Mouse (Mus musculus): ENCODE measurements at regions not wholly inside any gene's neighbourhood (a gene's known extent, or its start where the extent isn't known, plus 50 kb on each side); places are given as distances from the start of the nearest gene placed in this dataset.

DNA sequence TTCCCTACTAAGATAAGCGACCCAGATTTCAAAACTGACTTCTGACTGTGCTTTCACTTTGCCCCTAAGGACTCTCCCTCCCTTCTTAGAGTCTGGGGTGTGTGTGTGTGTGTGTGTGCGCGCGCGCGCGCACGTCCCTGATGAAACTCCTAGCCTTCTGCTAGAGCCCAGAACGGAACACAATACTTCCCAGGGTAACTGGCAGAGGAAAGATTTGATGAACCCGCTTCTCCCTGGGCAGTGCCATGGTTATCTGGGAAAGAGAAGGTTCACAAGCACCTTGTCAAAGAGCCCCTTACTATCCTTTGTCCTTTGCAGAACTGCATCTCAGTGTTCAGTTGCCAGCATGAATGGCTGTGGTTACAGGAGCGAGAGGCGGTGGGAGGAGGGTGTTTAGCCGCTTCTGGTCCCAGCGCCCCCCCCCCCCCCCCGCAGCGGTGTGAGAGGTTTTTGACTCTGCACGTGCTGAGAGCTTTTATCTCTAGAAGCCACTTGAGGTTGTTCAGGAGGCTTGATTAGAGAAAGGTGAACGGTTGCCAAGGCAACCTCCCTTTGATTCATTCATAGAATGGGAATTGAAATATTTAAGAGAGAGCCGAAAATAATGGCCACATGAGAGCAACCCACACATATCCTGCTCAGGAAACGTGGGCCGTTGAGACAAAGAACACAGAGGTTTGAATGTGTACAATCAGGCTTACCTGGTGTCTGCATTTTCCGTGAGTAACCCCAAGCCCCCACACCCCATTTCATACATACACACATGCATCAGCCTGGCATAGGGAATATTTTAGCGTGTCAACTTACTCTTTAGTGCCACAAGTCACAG lies 286.3 kb upstream of the Gm10131 start:
- H3K9me3 ChIP-seq (replicated peaks) = no peaks in the 10 kb centered on the region
- peak overlapping the region; percentile 24 for H3K4me2 ChIP-seq
- ATAC-seq = no peak
- no peak overlapping the region for H3K27ac ChIP-seq
- no peaks in the 10 kb centered on the region for H3K36me3 ChIP-seq
- 35% methylated on average over 23 of the region's 23 CpGs for WGBS (ENCODE audit: insufficient replicate concordance)
- H3K27me3 ChIP-seq (replicated peaks) = no peaks in the 10 kb centered on the region
- H3K4me1 ChIP-seq = 0 out of 2 replicates have a peak, but pooled peaks cover 4% of the 10 kb centered on the region
- no peak overlapping the region for H3K4me3 ChIP-seq
- no peak overlapping the region for H3K9ac ChIP-seq

DNA sequence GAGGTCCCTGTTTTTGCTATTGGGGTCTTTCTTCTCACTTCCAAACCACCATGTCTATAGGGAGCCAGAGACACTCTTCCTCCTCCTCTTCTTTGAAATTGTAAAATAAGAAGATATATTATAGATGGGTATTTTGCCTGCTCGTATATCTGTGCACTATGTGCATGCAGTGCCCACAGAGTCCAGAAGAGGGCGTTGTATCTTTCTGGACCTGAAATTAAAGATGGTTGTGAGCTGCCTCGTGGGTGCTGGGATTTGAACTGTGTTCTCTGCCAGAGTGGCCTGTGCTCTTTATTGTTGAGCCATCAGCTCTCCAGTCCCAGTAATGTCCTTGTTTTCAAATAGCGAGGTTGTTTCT lies 285.7 kb upstream of the Gm10131 start:
- no peak for ATAC-seq
- Histone ChIP-seq H3K27me3 (replicated peaks) (no peaks in the 10 kb centered on the region), H3K4me3 (no peak overlapping the region), H3K4me2 (peak overlapping the region; percentile 24), H3K4me1 (0 out of 2 replicates have a peak, but pooled peaks cover 4% of the 10 kb centered on the region), H3K9ac (no peak overlapping the region), H3K27ac (no peak overlapping the region), H3K9me3 (replicated peaks) (no peaks in the 10 kb centered on the region), H3K36me3 (no peaks in the 10 kb centered on the region)
- WGBS (ENCODE audit: insufficient replicate concordance) = 33% methylated on average over 4 of the region's 4 CpGs

DNA sequence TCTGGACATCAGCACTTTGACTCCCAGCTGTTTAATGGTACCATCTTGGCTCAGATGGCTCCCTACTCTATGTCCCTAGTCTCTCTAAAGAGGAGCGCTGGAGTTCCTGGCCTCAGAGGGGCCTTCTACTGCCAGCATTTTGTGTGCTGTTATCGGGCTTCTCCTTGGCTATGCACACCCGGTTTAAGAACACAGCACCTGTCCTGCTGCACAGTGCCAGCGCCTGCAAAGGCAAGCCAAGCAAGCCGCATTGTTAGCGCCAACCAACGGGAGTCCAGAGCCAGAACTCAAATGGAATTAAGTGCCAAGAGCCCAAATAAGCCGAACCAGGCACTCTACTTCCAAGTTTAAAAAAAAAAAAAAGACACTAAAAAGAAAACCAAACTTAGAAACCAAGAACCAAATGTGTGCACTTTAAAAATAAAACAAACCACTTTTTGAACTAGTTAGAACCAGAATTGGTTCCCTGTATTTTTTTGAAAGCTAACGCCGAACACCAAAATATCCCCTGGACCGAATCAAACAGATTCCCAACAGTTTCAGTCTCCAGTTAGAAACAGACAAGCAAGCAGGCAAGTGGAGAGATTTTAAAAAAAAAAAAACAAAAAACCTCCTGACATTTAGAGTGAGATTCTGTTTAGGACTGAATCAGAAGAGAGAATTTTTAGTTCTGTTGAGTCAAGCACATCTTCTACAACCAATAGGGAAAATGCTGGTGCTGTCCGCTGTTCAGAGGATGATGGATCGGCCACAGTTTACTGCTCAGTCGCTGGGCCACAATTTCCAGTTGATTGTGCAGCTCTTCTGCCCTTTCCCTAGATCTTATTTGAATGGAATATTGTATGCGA lies 281.7 kb upstream of the Gm10131 start:
- Histone ChIP-seq H3K27ac (no peak overlapping the region), H3K4me2 (no peak overlapping the region)
- 72% methylated on average over 15 of the region's 15 CpGs for WGBS (ENCODE audit: insufficient replicate concordance)

DNA sequence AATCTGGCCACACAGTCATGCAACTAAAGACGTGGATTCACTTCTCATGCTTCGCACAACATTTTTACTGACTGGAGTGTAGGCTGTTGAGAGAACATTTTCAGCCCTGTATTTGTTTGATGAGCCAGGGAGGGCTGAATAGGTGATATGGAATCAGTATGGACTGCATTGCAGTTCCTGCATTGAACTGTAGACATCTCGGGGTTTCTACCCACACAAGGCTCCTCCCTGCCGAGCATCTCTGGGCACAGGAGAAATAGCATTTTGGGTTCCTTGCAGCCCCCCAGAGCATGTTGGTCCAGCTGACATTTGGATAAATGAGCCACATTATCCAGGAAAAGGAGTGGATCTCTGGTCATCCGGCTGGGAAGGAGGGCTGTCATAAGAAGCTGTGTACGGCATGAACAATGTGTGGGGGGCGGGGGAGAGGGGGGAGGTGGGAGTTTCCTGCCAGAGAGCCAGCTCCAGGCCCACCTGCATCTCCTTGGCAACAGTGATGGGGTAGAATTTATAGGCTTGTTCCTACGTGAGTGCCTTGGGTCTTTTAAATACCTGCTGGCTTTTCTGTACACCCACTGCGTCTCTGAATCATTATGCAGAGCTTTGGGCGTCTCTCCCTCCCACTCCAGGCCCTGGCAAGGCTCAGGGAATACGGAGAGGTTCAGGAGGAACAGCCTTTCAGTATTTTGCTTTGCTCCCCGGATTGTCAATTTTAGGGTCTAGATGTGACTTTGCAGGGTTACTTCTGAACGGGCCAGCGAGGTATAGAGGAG lies 280.9 kb upstream of the Gm10131 start:
- Histone ChIP-seq H3K4me3 (no peak overlapping the region), H3K27ac (no peak overlapping the region), H3K9ac (no peak overlapping the region), H3K9me3 (replicated peaks) (no peaks in the 10 kb centered on the region), H3K36me3 (no peaks in the 10 kb centered on the region), H3K27me3 (replicated peaks) (no peaks in the 10 kb centered on the region), H3K4me2 (no peak overlapping the region), H3K4me1 (0 out of 2 replicates have a peak, but pooled peaks cover under 1% of the 10 kb centered on the region)
- no peak for ATAC-seq
- 70% methylated on average over 14 of the region's 14 CpGs for WGBS (ENCODE audit: insufficient replicate concordance)

More for the DNA sequence above, 281.7 kb upstream of the Gm10131 start:
- Histone ChIP-seq H3K27me3 (replicated peaks) (no peaks in the 10 kb centered on the region), H3K4me3 (no peak overlapping the region), H3K4me1 (0 out of 2 replicates have a peak, but pooled peaks cover 4% of the 10 kb centered on the region), H3K9me3 (replicated peaks) (no peaks in the 10 kb centered on the region), H3K36me3 (no peaks in the 10 kb centered on the region), H3K9ac (no peak overlapping the region)
- ATAC-seq = no peak

DNA sequence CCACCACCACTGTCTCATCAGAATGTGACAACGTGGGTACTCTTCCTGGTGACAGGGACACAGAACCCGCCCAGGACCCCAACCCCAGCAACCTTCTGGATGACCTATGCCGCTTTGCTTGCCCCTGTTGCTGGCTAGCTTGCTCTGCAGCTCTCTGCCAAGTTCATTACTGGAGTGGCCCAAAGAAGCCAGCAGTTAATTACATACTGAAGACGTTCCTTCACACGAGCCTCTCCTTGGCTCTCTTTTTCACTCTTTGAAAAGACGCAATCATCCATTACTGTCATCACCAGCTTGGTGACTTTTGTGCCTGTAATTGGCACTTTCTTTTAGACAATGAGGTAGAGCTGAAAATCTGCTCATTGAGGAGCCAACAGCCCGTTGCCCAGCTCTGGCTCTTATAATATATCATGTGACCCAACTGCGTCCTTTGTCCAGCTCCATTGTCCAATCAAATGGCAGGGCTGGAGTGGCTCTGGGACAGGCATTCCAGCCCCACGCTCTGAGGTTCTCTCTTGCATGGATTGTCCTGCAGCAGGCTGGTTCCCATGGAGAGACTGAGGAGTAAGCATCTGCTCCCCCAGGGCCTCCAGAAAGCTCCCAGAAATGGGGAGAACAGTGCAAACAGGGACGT lies 274.4 kb upstream of the Gm10131 start:
- WGBS (ENCODE audit: insufficient replicate concordance) = 69% methylated on average over 10 of the region's 10 CpGs
- Histone ChIP-seq H3K4me1 (no peaks in the 10 kb centered on the region), H3K4me3 (no peak overlapping the region), H3K9ac (no peak overlapping the region), H3K9me3 (replicated peaks) (no peaks in the 10 kb centered on the region), H3K4me2 (no peak overlapping the region), H3K27me3 (replicated peaks) (no peaks in the 10 kb centered on the region), H3K27ac (no peak overlapping the region), H3K36me3 (no peaks in the 10 kb centered on the region)
- no peak for ATAC-seq

DNA sequence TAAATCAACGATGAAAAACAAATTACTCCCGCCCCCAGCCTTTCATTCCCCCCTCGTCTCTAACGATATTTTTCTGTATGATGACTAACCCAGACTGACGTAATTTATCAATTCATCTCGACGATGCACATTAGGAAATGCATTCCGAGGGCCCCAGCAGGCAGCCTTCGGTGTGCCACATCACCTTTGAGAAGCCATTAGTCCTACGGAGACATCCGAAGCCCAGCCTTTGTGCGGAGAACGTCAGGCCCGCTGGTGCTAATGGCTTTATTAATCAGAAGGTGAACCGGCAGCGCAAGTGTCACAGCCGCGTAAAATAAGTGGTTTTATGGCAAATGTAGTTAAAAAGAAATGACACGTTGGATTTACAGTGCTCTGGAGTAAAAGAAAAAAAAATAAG lies 269.1 kb upstream of the Gm10131 start:
- WGBS (ENCODE audit: insufficient replicate concordance) = 75% methylated on average over 19 of the region's 19 CpGs
- H3K4me2 ChIP-seq = no peak overlapping the region
- no peaks in the 10 kb centered on the region for H3K9me3 ChIP-seq (replicated peaks)
- H3K27ac ChIP-seq = no peak overlapping the region
- no peak overlapping the region for H3K4me3 ChIP-seq
- H3K9ac ChIP-seq = no peak overlapping the region
- no peaks in the 10 kb centered on the region for H3K4me1 ChIP-seq
- H3K27me3 ChIP-seq (replicated peaks) = no peaks in the 10 kb centered on the region
- no peak for ATAC-seq
- no peaks in the 10 kb centered on the region for H3K36me3 ChIP-seq

DNA sequence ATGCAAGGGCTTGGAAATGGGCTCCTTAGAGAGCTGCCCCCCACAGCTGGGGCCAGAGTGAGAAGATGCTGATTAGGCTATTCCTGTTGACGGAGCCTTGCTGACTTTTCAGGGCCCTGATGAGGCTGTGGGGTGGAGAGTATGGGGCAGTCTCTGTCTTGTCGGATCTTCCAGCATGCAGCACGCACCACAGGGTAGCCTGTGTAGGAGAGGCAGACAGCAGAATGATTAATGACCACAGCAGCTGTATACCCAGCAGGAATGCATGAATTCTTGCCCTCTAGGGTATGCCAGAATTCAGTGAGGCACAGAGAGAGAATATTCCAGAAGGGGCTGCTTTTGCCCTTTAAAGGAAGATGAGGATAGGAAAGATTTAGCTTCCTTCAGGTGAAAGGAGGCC lies 265.6 kb upstream of the Gm10131 start:
- no peak for ATAC-seq
- H3K27ac ChIP-seq = no peak overlapping the region
- H3K4me3 ChIP-seq = no peak overlapping the region
- H3K9ac ChIP-seq = no peak overlapping the region
- H3K36me3 ChIP-seq = no peaks in the 10 kb centered on the region
- 30% methylated on average over 3 of the region's 3 CpGs for WGBS (ENCODE audit: insufficient replicate concordance)
- H3K4me2 ChIP-seq = no peak overlapping the region
- no peaks in the 10 kb centered on the region for H3K4me1 ChIP-seq
- H3K27me3 ChIP-seq (replicated peaks) = no peaks in the 10 kb centered on the region
- H3K9me3 ChIP-seq (replicated peaks) = no peaks in the 10 kb centered on the region

DNA sequence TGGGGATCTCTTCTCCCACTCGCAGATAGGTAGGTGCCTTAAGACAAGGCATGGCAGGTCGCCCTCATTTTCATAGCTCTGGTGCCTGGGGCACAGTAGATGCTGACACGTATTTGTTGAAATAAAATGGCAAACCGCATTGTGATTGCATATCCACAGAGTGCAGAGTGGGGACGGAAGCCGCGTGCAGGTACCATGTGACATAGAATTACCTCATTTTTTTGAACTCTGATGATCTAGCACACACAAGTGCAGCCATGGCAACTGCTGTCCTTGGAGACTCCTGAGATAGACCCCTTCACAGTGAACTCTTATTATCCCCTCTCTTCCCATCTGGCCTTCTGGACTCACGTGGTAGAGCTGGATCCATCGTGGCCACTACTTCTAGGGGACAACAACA lies 262.7 kb upstream of the Gm10131 start:
- no peaks in the 10 kb centered on the region for H3K9me3 ChIP-seq (replicated peaks)
- H3K4me3 ChIP-seq = no peak overlapping the region
- ATAC-seq = no peak
- no peak overlapping the region for H3K9ac ChIP-seq
- no peak overlapping the region for H3K4me2 ChIP-seq
- H3K27me3 ChIP-seq (replicated peaks) = no peaks in the 10 kb centered on the region
- WGBS (ENCODE audit: insufficient replicate concordance) = 72% methylated on average over 9 of the region's 9 CpGs
- no peaks in the 10 kb centered on the region for H3K4me1 ChIP-seq
- no peaks in the 10 kb centered on the region for H3K36me3 ChIP-seq
- H3K27ac ChIP-seq = no peak overlapping the region

DNA sequence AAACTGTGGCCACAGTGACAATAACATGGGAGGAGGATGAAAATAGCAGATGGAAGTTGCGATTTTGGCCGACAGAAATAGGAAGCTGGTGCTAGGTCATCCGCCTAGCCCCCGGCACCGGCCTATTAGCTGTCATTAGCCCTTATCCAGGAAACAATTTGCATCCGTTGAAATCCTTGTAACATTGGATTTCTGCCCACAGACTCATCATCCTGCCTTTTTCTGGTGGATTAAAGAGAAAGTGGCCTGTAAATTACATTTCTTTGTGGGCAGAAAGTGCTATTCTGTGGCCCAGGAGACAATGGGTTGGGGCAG lies 261.1 kb upstream of the Gm10131 start:
- WGBS (ENCODE audit: insufficient replicate concordance) = 62% methylated on average over 6 of the region's 6 CpGs
- Histone ChIP-seq H3K4me2 (no peak overlapping the region), H3K27me3 (replicated peaks) (no peaks in the 10 kb centered on the region), H3K27ac (no peak overlapping the region), H3K9me3 (replicated peaks) (no peaks in the 10 kb centered on the region), H3K4me1 (no peaks in the 10 kb centered on the region), H3K9ac (no peak overlapping the region), H3K36me3 (no peaks in the 10 kb centered on the region), H3K4me3 (no peak overlapping the region)
- ATAC-seq = no peak

DNA sequence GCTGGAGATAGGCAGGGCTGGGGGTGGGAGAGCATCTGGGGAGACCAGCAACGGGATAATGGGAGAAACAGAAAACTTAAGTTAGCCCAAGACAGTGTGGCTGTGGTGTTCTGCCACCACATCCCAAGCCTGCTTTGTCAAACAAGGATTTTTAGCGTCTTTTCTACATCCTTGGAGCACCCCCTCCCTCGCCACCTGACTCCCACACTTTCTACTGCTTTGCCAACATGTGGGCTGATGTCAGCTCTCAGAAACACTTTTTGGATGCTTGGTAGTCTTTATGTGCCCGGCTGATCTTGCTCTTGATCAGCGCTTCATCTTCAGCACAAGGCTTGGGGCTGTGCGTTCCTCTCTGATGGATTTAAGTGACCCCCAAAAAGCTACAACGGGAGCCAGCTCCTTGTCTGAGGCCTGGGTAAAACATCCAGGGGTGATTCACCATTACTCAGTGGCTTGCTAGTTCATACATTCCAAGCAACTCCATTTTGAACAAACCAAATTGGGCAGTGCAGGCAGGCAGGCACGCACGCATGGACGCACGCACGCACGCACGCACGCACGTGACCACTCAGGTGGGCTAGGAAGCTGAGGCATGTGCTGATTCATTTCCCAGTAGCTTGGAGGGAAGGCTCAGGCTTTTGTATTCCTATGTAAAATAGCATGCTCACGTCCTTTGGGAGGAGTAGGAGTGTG lies 260.6 kb upstream of the Gm10131 start:
- WGBS (ENCODE audit: insufficient replicate concordance) = 76% methylated on average over 17 of the region's 17 CpGs
- no peak overlapping the region for H3K4me2 ChIP-seq

DNA sequence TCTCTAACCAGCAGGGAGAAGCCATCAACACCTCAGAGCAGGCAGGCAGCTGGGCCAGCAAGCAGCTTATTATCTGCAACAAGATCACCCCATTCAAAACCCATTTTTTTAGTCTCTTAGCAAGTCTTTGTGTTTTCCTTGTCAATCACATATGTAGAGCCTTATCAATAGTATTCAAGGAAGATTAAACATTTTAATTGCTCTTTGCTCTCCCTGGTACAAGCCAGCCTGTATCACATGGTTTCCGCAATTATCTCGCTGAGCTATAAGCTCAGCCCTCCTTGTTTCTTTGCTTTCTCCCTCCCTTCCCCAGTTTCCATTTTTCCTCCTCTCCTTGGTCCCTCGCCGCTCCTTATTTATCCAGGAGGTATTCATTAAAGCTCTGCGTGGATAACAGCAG lies 259.9 kb upstream of the Gm10131 start:
- ATAC-seq = no peak
- Histone ChIP-seq H3K27ac (no peak overlapping the region), H3K36me3 (no peaks in the 10 kb centered on the region), H3K9me3 (replicated peaks) (no peaks in the 10 kb centered on the region), H3K9ac (no peak overlapping the region), H3K4me3 (no peak overlapping the region), H3K4me2 (no peak overlapping the region), H3K27me3 (replicated peaks) (no peaks in the 10 kb centered on the region), H3K4me1 (no peaks in the 10 kb centered on the region)
- WGBS (ENCODE audit: insufficient replicate concordance) = 56% methylated on average over 5 of the region's 5 CpGs

More for the DNA sequence above, 260.6 kb upstream of the Gm10131 start:
- ATAC-seq = no peak
- Histone ChIP-seq H3K9ac (no peak overlapping the region), H3K4me3 (no peak overlapping the region), H3K27me3 (replicated peaks) (no peaks in the 10 kb centered on the region), H3K9me3 (replicated peaks) (no peaks in the 10 kb centered on the region), H3K27ac (no peak overlapping the region), H3K4me1 (no peaks in the 10 kb centered on the region), H3K36me3 (no peaks in the 10 kb centered on the region)

All from liver, embryonic 12.5 days (tissue).